Mouse (Mus musculus) left cerebral cortex, postnatal 14 days (tissue): Measurements from ENCODE around the gene Mrps30. TPM values are rescaled to one million over a fixed set of nuclear protein-coding genes. Genes with fewer than 3 reads are reported as not detected.

Experiments
- total RNA-seq, 2 experiments: library from RNA; stranded (reverse); gene quantifications; 2 replicates each; pipeline ENCODE4 v1.2.3; 2021

The Mrps30 gene
- total RNA-seq, 2 experiments from 2014 or later: 15.0 to 15.9 TPM

Other genes starting within 250 kb of the Mrps30 start
- gene B430218F22Rik, start 622 bp downstream of the Mrps30 start, total RNA-seq: under 1 TPM; 0.40 to 0.44 TPM